Mouse (Mus musculus): ENCODE measurements around the gene Cadm1.

The Cadm1 gene

GRCm38 (mm10) chr9:47609443-47609842, 79.5 kb downstream of the Cadm1 start:
- DNase-seq (ENCODE audit: low spot score in 2 of 2) = no peak

GRCm38 (mm10) chr9:47610316-47610715, 80.3 kb downstream of the Cadm1 start:
- no peak for DNase-seq (ENCODE audit: low spot score in 2 of 2)

GRCm38 (mm10) chr9:47612894-47613412, 83.0 kb downstream of the Cadm1 start:
- DNase-seq (ENCODE audit: low spot score in 2 of 2) = no peak

DNA sequence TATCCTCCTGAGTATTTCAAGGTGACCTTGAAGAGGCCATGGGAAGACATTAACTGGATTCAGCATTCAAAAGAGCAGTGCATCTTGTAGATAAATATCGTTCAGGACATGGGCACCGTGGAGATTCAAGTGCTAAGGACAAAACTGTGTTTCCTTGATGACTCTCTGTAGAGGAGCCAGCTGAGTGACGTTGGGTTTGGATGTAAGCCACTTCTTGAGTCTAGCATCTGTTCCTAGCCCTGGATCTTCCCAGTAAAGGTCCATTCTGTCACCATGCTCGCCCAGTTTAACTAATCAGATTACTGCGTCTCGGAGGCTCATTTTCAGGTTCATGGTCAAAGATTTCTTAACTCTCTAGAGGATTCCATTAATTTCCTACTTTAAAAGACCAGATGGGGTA, 85.1 kb downstream of the Cadm1 start:
- DNase-seq (ENCODE audit: low spot score in 2 of 2) = no peak

DNA sequence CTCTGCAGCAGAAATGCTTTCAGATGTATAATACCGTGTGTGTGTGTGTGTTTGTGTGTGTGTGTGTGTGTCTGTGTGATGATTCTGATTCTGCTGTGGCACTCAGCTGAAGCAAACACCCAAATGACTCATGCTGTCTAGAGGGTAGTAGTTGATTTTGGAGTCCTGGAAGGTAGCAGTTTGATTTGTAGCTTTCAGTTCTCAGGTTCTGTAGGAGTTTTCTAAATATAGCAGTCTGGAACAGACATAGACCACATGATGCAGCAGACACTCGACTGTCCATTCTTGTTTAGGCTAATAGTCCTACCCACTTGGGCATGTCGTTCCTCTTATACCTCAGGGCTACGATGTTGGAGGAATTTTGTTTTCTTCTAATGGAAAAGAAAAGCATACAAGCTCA, 86.4 kb downstream of the Cadm1 start:
- DNase-seq (ENCODE audit: low spot score in 2 of 2) = no peak

DNA sequence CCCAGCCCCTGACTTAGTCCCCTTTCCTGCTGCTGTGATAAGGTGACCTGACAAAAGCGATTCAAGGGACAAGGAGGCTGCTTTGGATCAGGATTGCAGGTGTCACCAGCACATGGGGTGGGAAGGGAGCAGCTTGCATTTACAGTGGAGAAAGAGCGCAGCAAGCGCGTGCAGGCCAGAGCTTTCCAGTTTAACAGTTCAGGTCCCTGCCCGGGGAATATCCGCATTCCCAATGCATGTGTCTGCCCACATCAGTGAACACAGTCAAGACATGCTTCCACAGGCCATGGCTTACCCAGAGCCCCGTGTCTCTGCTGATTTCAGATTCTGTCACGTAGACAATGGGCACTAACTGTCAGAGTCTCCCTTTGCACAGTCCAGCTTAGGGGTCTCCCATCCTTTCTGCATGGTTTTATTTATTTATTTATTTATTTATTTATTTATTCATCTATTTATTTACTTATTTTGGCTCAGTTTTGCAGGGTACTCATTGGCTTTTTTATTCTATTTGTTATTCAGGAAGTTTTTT, 89.6 kb downstream of the Cadm1 start:
- DNase-seq (ENCODE audit: low spot score in 2 of 2) = no peak

GRCm38 (mm10) chr9:47623447-47624445, 93.8 kb downstream of the Cadm1 start:
- no peak for DNase-seq (ENCODE audit: low spot score in 2 of 2)

- DNase-seq (ENCODE audit: low spot score in 2 of 2) = peak; percentile 47 to 64
Measured at GRCm38 (mm10) chr9:47624565-47625520, 94.9 kb downstream of the Cadm1 start.

DNA sequence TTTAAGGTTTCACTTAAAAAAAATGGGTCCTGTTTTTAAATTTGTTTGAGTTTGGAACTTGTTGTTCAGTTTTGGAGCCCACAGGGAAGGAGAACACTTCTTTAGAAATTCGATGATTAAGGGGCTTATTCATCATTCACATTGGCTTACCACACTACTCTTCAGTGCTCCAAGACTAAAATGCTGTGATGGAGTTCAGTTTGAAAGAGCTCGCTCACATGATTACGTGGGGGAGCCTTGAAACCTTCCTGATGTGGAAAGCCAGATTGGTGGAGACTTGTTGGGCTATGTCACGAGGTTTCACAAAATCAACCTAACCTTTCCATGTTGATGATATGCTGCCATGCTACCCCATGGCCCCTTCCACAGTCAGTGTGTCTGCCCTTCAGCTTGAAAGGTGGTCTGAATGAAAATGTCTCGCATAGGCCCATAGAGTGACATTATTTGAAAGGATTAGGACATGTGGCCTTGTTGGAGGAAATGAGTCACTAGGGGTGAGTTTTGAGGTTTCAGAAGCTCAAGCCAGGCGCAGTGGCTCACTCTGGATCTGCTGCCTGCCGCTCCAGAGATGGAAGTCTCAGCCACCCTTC, 95.7 kb downstream of the Cadm1 start:
- no peak for DNase-seq (ENCODE audit: low spot score in 2 of 2)

GRCm38 (mm10) chr9:47627966-47628365, 98.0 kb downstream of the Cadm1 start:
- DNase-seq (ENCODE audit: low spot score in 2 of 2) = no peak

- no peak for DNase-seq (ENCODE audit: low spot score in 2 of 2)
Measured at GRCm38 (mm10) chr9:47628550-47628949, 98.6 kb downstream of the Cadm1 start.

DNA sequence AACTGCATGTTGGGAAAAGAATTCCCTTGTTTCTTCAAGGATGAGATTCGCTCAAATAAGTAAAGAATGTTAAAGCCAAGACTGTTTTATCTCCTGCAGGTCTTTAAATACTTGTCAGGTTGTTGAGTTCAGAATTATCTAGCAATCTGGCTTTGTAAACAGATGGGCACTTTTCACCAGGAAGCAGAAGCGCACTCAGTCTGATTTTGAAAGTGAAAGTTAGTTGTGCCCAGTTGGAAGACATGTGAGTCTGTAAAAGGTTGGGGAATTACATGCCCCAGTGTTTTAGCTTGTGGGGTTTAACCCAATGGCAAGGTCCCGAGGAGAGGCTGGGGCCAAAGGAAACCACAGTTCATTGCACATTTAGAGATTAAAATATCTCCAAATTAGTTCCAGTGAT, 104.7 kb downstream of the Cadm1 start:
- no peak for DNase-seq (ENCODE audit: low spot score in 2 of 2)

DNA sequence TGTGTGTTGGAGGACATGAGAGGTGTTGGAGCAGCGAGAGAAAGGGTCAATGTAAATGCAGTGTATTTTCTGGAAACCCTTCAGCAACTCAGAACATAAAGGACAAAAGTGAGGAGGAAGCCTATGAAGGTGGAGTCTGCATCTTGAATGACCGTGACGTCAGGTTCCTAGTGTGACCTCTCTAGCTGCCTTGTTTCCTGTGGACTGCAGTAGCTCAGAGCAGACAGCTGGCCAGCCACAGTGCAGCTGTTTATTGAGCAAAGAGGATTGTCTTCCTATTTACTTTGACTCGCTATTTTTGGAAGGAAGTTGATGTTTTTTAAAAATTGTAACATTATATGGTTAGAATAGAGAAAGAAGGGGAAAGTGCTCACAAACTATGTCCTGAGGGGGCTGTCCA, 112.7 kb downstream of the Cadm1 start:
- DNase-seq (ENCODE audit: low spot score in 2 of 2) = no peak

- DNase-seq (ENCODE audit: low spot score in 2 of 2) = no peak
Measured at GRCm38 (mm10) chr9:47645056-47645455, 115.1 kb downstream of the Cadm1 start.

DNA sequence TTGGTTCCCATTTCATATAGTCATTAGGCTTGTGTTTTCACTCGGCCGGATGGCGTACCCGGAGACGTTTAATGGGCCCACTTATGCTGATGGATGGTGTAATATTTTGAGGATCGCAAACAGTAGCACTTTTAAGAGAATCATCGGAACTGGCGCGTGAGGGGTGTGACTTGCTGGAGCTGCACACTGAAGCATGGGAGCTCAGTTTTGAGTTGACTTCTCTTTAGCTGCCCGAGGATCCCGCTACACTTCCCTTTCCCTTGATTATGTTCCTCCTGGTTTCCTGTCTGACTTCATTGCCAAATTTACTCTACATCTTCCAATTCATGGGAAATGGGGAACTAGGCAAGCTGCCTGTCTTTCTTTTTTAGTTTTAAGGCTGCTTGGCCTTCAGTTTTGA, 121.5 kb downstream of the Cadm1 start:
- DNase-seq (ENCODE audit: low spot score in 2 of 2) = no peak

GRCm38 (mm10) chr9:47652203-47652602, 122.2 kb downstream of the Cadm1 start:
- DNase-seq (ENCODE audit: low spot score in 2 of 2) = no peak

DNA sequence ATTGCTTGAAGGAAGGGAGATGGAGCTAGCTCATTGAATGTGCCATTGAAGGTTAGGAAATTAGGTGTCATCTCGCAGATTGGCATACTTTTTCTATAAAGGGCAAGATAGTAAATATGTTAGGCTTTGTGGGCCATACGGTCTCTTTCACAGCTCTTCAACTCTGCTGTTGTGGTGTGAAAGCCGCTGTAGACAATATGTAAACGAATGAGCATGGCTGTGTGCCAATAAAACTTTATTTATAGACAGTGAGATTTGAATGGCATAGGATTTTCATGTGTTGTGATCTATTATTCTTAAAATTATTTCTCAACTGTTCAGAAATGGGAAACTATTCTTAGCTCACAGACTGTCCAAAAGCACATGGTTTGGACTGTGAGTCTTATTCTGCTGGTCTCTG, 123.0 kb downstream of the Cadm1 start:
- no peak for DNase-seq (ENCODE audit: low spot score in 2 of 2)

DNA sequence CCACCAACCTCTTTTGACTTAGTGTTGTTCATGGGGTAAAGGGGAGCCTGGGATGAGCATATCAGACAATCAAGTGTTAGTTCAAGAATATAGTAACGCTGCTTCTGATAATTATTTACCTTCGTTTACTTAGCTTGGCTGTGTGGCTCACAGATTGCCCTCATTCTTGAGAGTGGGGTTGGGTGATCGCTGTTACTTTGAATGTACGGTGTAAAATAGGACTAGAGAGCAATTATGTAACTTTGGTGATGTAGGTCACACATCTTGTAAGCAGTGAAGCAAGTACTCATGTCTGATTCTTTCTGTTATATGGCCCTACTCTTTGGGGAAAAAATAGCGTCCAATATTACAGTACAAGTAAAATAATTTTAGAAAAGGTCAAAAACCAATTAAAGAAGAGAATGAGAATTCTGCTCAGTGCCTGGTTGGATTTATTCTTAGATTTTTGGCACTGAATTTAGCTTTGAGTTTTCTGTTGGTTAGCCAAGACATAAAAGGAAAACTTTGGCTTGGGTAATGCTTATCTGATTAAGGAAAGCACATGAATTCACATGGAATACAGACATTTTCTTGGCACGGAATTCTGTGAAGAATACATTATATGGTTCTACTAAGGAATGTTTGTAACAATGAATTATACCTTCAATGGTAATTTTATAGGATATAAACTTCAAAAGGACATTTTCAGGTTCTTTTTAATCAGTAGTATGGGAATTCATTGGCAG, 129.6 kb downstream of the Cadm1 start:
- no peak for DNase-seq (ENCODE audit: low spot score in 2 of 2)

- DNase-seq (ENCODE audit: low spot score in 2 of 2) = no peak
Measured at GRCm38 (mm10) chr9:47661611-47662010, 131.6 kb downstream of the Cadm1 start.

- DNase-seq (ENCODE audit: low spot score in 2 of 2) = no peak
Measured at GRCm38 (mm10) chr9:47669206-47669605, 139.2 kb downstream of the Cadm1 start.

- DNase-seq (ENCODE audit: low spot score in 2 of 2) = no peak
Measured at GRCm38 (mm10) chr9:47671617-47672016, 141.6 kb downstream of the Cadm1 start.
